Mouse (Mus musculus) testis, postnatal 10 days (tissue): ENCODE results near the gene Tpd52l1.
"Not testable (repeated sequence)": the region's sequence is repeated elsewhere in the genome, so short reads cannot be mapped to it uniquely, and the experiment has no call there.

ENCODE experiments used
- DNase-seq: peaks from one replicate; pipeline ENCODE4 v3.0.0; 2021; ENCODE audit warnings: low spot score

Gene Tpd52l1

GRCm38 (mm10) chr10:31445291-31446124 is at the start of gene Tpd52l1:
Gene Tpd52l1, minus strand, starts transcription at chr10:31445958.
- peak; percentile 95 for DNase-seq

GRCm38 (mm10) chr10:31494296-31494695 is 48.5 kb upstream of the Tpd52l1 start:
- no peak for DNase-seq

- no peak for DNase-seq
Observed at GRCm38 (mm10) chr10:31467043-31467898, 21.5 kb upstream of the Tpd52l1 start.

GRCm38 (mm10) chr10:31465840-31466541 is 20.2 kb upstream of the Tpd52l1 start:
- DNase-seq = no peak

GRCm38 (mm10) chr10:31465424-31465823 is 19.7 kb upstream of the Tpd52l1 start:
- no peak for DNase-seq

- no peak for DNase-seq
Observed at GRCm38 (mm10) chr10:31463044-31463443, 17.3 kb upstream of the Tpd52l1 start.

- no peak for DNase-seq
Observed at GRCm38 (mm10) chr10:31456806-31457205, 11.0 kb upstream of the Tpd52l1 start.

- no peak for DNase-seq
Observed at GRCm38 (mm10) chr10:31447083-31447482, 1.3 kb upstream of the Tpd52l1 start.

- DNase-seq = peak; percentile 46
Observed at GRCm38 (mm10) chr10:31444206-31444605, 1.6 kb downstream of the Tpd52l1 start.

GRCm38 (mm10) chr10:31441491-31441890 is 4.3 kb downstream of the Tpd52l1 start:
- no peak for DNase-seq

- DNase-seq = no peak
Observed at GRCm38 (mm10) chr10:31436047-31436446, 9.7 kb downstream of the Tpd52l1 start.

GRCm38 (mm10) chr10:31417956-31418355 is 27.8 kb downstream of the Tpd52l1 start:
- DNase-seq = no peak

- DNase-seq = no peak
Observed at GRCm38 (mm10) chr10:31392990-31393389, 52.8 kb downstream of the Tpd52l1 start.

- DNase-seq = no peak
Observed at GRCm38 (mm10) chr10:31390777-31391395, 54.9 kb downstream of the Tpd52l1 start.

- DNase-seq = not testable (repeated sequence)
Observed at GRCm38 (mm10) chr10:31388566-31388965, 57.2 kb downstream of the Tpd52l1 start.

- peak; percentile 40 for DNase-seq
Observed at GRCm38 (mm10) chr10:31370200-31370599, 75.6 kb downstream of the Tpd52l1 start.

- no peak for DNase-seq
Observed at GRCm38 (mm10) chr10:31359749-31360148, 86.0 kb downstream of the Tpd52l1 start.

GRCm38 (mm10) chr10:31354886-31355461 is 90.8 kb downstream of the Tpd52l1 start:
- no peak for DNase-seq

GRCm38 (mm10) chr10:31354141-31354540 is 91.6 kb downstream of the Tpd52l1 start:
- no peak for DNase-seq

- DNase-seq = no peak
Observed at GRCm38 (mm10) chr10:31352845-31353427, 92.8 kb downstream of the Tpd52l1 start.

GRCm38 (mm10) chr10:31351056-31351455 is 94.7 kb downstream of the Tpd52l1 start:
- DNase-seq = no peak
